Mouse (Mus musculus) activated CD4-positive, CD25-positive, alpha-beta regulatory T cell, adult 9 weeks (primary cell): ENCODE measurements around the gene Hbb-bs. TPM values are rescaled to one million over a fixed set of nuclear protein-coding genes. Genes with fewer than 3 reads are reported as not detected.

Source experiments
- polyA plus RNA-seq: library from polyadenylated mRNA; unstranded; fragments of 100-300 nt; shearing (Covaris generic); gene quantifications from one replicate; pipeline ENCODE4 v1.2.1, GENCODE M21; 2017

Hbb-bs gene
- 546 TPM for polyA plus RNA-seq

DNA sequence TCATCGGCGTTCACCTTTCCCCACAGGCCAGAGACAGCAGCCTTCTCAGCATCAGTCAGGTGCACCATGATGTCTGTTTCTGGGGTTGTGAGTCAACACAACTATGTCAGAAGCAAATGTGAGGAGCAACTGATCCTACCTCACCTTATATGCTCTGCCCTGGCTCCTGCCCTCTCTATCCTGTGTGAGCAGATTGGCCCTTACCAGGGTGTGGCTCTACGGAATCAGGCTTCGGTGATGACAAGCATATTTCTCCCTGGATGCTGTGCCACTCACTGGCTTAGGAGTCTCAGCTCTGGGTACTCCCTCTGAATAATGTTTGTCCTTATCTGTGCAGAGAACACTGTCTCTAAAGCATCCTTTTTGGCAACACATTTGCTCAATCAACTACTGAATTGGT is at the start of gene Hbb-bs:
Gene Hbb-bs (minus strand): TSS at position 289 of the 400 bp plus-strand sequence.

DNA sequence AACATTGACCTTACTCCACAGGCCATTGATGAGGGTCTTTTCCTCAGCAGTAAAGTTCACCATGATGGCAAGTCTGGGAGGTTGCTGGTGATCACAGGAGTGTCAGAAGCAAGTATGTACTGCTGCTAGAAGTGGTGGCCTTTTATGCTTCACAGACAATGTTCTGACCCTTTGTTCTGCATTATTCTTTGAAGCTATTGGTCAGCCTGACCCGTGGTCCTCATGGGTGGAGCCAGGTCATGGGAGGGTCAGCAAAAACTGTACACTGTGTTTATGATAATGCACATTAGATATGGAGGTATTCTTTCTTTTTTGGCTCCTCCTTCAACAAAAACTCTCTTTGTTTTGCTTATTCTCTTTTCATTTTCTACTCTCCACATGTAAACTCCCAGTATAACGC is 25.2 kb upstream of the Hbb-bs start, which contains the start of gene Hbb-y:
Gene Hbb-y (minus strand): TSS at position 127 of the 400 bp plus-strand sequence.

DNA sequence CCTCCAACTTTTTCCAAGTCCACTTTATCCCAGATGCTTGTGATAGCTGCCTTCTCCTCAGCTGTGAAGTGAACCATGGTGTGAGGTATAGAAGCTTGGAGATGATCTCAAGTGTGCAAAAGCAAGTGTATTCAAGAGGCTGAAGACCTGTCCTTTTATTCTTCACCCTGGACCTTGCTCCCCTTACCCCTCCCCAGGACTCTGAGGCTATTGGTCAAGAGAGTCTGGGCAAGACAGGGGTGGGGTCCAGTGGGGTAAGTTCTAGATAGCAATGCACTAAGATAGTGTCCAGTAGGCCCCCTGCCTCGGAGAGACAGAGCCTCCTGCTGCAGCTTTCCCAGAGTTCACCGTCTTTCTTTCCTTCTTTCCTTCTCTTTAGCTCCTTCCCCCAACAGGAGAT is 15.1 kb upstream of the Hbb-bs start, which contains the start of gene Hbb-bh1:
Gene Hbb-bh1 (minus strand): TSS at position 131 of the 400 bp plus-strand sequence.

DNA sequence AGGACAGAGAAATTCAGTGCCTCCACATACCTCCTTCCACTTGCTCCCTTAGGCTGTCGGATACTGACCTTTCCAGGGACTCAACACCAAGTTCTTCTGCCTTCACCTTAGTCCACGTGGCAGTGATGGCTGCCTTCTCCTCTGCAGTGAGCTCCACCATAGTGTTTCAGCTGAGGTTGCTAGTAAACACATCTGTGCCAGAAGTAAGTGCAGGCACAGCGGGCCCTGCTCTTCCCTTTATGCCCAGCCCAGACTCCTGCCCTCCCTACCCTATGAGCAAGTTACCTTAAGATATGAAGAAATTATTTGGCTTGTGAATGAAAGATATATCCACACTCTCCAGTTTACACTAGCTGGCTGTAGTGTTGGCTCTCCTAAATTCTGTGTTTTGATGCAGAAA is 12.4 kb upstream of the Hbb-bs start, which contains the start of gene Hbb-bh2:
Gene Hbb-bh2 (minus strand): TSS at position 253 of the 400 bp plus-strand sequence.

DNA sequence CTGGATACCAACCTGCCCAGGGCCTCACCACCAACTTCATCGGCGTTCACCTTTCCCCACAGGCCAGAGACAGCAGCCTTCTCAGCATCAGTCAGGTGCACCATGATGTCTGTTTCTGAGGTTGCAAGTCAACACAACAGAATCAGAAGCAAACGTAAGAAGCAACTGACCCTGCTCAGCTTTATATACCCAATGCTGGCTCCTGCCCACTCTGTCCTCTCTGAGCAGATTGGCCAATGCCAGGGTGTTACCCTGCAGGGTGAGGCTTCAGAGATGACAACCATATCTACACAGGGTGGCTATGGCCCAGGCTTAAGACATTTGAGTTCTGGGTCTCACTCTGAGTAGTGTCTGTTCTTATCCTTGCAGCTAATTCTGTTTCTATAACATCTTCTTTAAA is 14.1 kb downstream of the Hbb-bs start, which contains the start of gene Hbb-bt:
Gene Hbb-bt (minus strand): TSS at position 231 of the 400 bp plus-strand sequence.

DNA sequence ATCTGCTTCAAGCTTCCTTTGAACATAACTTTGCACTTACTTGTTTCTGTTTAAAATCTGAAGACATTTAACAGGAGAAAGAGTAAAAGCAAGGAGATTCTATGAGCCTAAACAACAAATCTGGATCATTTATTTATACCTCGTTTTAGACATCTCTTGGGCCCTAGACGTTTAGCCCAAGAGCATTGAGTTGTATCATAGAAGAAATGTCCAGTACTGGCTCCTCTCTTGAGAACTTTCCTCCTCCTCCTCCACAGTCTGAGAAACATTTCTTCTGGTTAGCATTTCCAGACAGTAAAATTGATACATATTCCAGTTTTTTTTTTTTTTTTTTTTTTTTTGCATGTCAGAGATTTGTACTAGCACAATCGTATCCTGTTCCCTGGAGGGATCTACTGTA is 36.2 kb downstream of the Hbb-bs start, which contains the start of gene Olfr67:
Gene Olfr67 (minus strand): TSS at position 101 of the 400 bp plus-strand sequence.

DNA sequence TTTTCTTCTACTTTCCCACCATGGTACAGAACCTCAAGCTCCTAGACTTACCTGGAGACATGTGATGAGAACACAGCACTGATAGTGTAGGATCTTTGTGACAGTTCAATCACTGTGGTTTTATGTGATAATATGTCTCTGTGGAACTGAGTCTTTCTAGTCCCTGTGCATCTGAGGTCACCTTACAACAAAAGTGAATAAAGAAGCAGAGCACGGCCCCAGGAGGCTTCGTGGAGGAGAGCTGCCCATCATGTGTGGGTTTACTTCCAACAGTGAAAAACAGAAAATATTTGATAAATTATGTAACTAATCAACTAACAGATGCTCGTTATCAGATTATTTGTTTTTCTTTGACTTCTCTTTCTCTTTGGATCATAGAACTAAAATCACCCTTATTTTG is 48.3 kb downstream of the Hbb-bs start, which contains the start of gene Olfr68:
Gene Olfr68 (minus strand): TSS at position 101 of the 400 bp plus-strand sequence.

Other genes with a start within 250 kb of the Hbb-bs start
- gene Olfr618, start 238.0 kb downstream of the Hbb-bs start, polyA plus RNA-seq: not detected
- gene Olfr619, start 227.5 kb downstream of the Hbb-bs start, polyA plus RNA-seq: not detected
- not detected for gene Olfr620, start 215.6 kb downstream of the Hbb-bs start, polyA plus RNA-seq
- not detected for gene Olfr622, start 185.4 kb downstream of the Hbb-bs start, polyA plus RNA-seq
- not detected for gene Olfr623, start 164.4 kb downstream of the Hbb-bs start, polyA plus RNA-seq
- gene Olfr624, start 156.9 kb downstream of the Hbb-bs start, polyA plus RNA-seq: not detected
- gene Olfr625-ps1, start 145.4 kb downstream of the Hbb-bs start, polyA plus RNA-seq: not detected
- not detected for gene Olfr243, start 113.4 kb downstream of the Hbb-bs start, polyA plus RNA-seq
- gene Olfr628, start 97.7 kb downstream of the Hbb-bs start, polyA plus RNA-seq: not detected
- gene Olfr629, start 83.2 kb downstream of the Hbb-bs start, polyA plus RNA-seq: not detected
- gene Olfr630, start 70.8 kb downstream of the Hbb-bs start, polyA plus RNA-seq: not detected
- not detected for gene Olfr69, start 56.5 kb downstream of the Hbb-bs start, polyA plus RNA-seq
- gene Olfr68, start 48.4 kb downstream of the Hbb-bs start, polyA plus RNA-seq: not detected
- not detected for gene Olfr67, start 36.3 kb downstream of the Hbb-bs start, polyA plus RNA-seq
- gene Hbb-bt, start 14.1 kb downstream of the Hbb-bs start, polyA plus RNA-seq: 106 TPM
- gene Hbb-bh2, start 12.4 kb upstream of the Hbb-bs start, polyA plus RNA-seq: not detected
- gene Hbb-bh1, start 15.1 kb upstream of the Hbb-bs start, polyA plus RNA-seq: not detected
- gene Hbb-y, start 25.1 kb upstream of the Hbb-bs start, polyA plus RNA-seq: not detected
- not detected for gene Olfr66, start 58.2 kb upstream of the Hbb-bs start, polyA plus RNA-seq
- not detected for gene Olfr64, start 66.4 kb upstream of the Hbb-bs start, polyA plus RNA-seq
- not detected for gene Olfr65, start 75.4 kb upstream of the Hbb-bs start, polyA plus RNA-seq
- not detected for gene Olfr631, start 100.7 kb upstream of the Hbb-bs start, polyA plus RNA-seq
- gene Olfr632, start 106.3 kb upstream of the Hbb-bs start, polyA plus RNA-seq: not detected
- gene Olfr633, start 116.3 kb upstream of the Hbb-bs start, polyA plus RNA-seq: not detected
- gene Olfr635, start 143.1 kb upstream of the Hbb-bs start, polyA plus RNA-seq: 0.04 TPM
- not detected for gene Olfr638, start 170.7 kb upstream of the Hbb-bs start, polyA plus RNA-seq
- gene Olfr639, start 189.2 kb upstream of the Hbb-bs start, polyA plus RNA-seq: not detected
- not detected for gene Olfr640, start 197.5 kb upstream of the Hbb-bs start, polyA plus RNA-seq
- not detected for gene Olfr641, start 207.3 kb upstream of the Hbb-bs start, polyA plus RNA-seq
- gene Olfr642, start 224.6 kb upstream of the Hbb-bs start, polyA plus RNA-seq: not detected
- gene 4930516K23Rik, start 233.3 kb upstream of the Hbb-bs start, polyA plus RNA-seq: not detected
- not detected for gene Olfr644, start 243.8 kb upstream of the Hbb-bs start, polyA plus RNA-seq